In the genomic region with DNA sequence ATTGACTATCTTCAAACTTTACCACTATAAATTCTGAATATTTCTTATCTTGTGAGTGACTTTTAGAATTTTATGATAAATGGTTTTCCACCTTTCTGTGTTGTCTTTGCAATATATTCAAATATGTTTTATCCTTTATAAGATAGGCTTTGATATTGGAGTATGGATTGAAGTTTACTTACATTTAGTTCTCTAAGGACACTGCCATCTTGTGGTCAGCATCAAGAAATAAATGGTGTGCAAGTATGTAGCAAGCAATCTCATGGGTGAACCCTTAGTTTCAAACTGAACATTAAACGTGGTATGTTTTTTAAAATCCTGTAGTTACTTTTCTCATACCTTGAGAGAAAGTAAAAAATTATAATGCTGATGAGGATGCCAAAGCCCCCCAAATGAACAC, we compare ENCODE assay signal across 11 mouse cellular contexts.
DNase-seq lines count a peak whose midpoint lies in the region; ATAC-seq lines count a peak whose summit lies in the region.
"Had no signal": no experiment of that assay in that cellular context is flagged by ENCODE, and none has a peak within 500 bp of the region (broad histone marks: within the 10 kb centered on the region; RNA-seq: fewer than 3 reads in every experiment).

No protein-coding gene starts in this region.

- WGBS in hindbrain, embryonic 11.5 days: 38% methylated on average over 1 of the region's 1 CpGs
- 53% methylated on average over 1 of the region's 1 CpGs for WGBS in hindbrain, embryonic 10.5 days
- 64% methylated on average over 1 of the region's 1 CpGs for WGBS in neural tube, embryonic 11.5 days

- H3K9me3 ChIP-seq in hindbrain, embryonic 11.5 days (ENCODE audit: control insufficient read depth, low read length): no peaks in the 10 kb centered on the region
- H3K9me3 ChIP-seq in hindbrain, embryonic 10.5 days: no peaks in the 10 kb centered on the region
- no peaks in the 10 kb centered on the region for H3K9me3 ChIP-seq in neural tube, embryonic 11.5 days (ENCODE audit: control insufficient read depth, low read length)
- H3K9me3 ChIP-seq: neural tube, embryonic 13.5 days had no signal

- no peak overlapping the region for H3K9ac ChIP-seq in hindbrain, embryonic 11.5 days (ENCODE audit: low read depth, low read length)
- no peak overlapping the region for H3K9ac ChIP-seq in neural tube, embryonic 11.5 days (ENCODE audit: low read length)
- H3K9ac ChIP-seq: neural tube, embryonic 13.5 days had no signal

- ATAC-seq in hindbrain, embryonic 11.5 days (ENCODE audit: low FRiP score): no peak
- ATAC-seq in neural tube, embryonic 11.5 days (ENCODE audit: insufficient read depth, low FRiP score, low TSS enrichment): no peak
- ATAC-seq: Patski had no signal

- no peak overlapping the region for H3K4me2 ChIP-seq in hindbrain, embryonic 11.5 days (replicated peaks; ENCODE audit: low read depth, low read length)
- no peak overlapping the region for H3K4me2 ChIP-seq in neural tube, embryonic 11.5 days (ENCODE audit: low read depth)
- H3K4me2 ChIP-seq: neural tube, embryonic 13.5 days had no signal

- H3K36me3 ChIP-seq in hindbrain, embryonic 11.5 days (ENCODE audit: control insufficient read depth, insufficient read depth, low read length): no peaks in the 10 kb centered on the region
- no peaks in the 10 kb centered on the region for H3K36me3 ChIP-seq in hindbrain, embryonic 10.5 days
- H3K36me3 ChIP-seq in neural tube, embryonic 11.5 days (ENCODE audit: control insufficient read depth, insufficient read depth, low read length): no peaks in the 10 kb centered on the region
- H3K36me3 ChIP-seq: neural tube, embryonic 13.5 days had no signal

- no peak overlapping the region for H3K4me3 ChIP-seq in hindbrain, embryonic 11.5 days (ENCODE audit: low read depth, low read length)
- H3K4me3 ChIP-seq in hindbrain, embryonic 10.5 days: no peak overlapping the region
- H3K4me3 ChIP-seq in neural tube, embryonic 11.5 days (ENCODE audit: low read depth, low read length): no peak overlapping the region
- H3K4me3 ChIP-seq: neural tube, embryonic 13.5 days had no signal

- no peak overlapping the region for H3K27ac ChIP-seq in hindbrain, embryonic 11.5 days (ENCODE audit: low read depth, low read length)
- no peak overlapping the region for H3K27ac ChIP-seq in hindbrain, embryonic 10.5 days
- no peak overlapping the region for H3K27ac ChIP-seq in neural tube, embryonic 11.5 days (ENCODE audit: low read depth, low read length)
- H3K27ac ChIP-seq: neural tube, embryonic 13.5 days had no signal

- DNase-seq in hindbrain, embryonic 11.5 days (ENCODE audit: low spot score): peak; percentile 5
- no peak for DNase-seq in hindbrain, embryonic 10.5 days (ENCODE audit: low spot score)
- DNase-seq in neural tube, embryonic 11.5 days (ENCODE audit: low spot score): peak; percentile 22
- no peak for DNase-seq in neural tube, embryonic 10.5 days (ENCODE audit: extremely low spot score, low spot score)
- peak; percentile 44 for DNase-seq in brain, adult 2 months (ENCODE audit: low read depth, low spot score)
- DNase-seq in kidney, adult 8-10 months: no peak
- DNase-seq in right cerebral cortex, adult 18-20 months: no peak
- DNase-seq: cerebellum, adult 9-11 months; liver had no signal

- H3K4me1 ChIP-seq in hindbrain, embryonic 11.5 days (replicated peaks; ENCODE audit: control insufficient read depth, insufficient read depth, low read length): no peaks in the 10 kb centered on the region
- H3K4me1 ChIP-seq in hindbrain, embryonic 10.5 days (replicated peaks): no peaks in the 10 kb centered on the region
- H3K4me1 ChIP-seq in neural tube, embryonic 11.5 days (ENCODE audit: control insufficient read depth, insufficient read depth, low read length): no peaks in the 10 kb centered on the region
- H3K4me1 ChIP-seq: neural tube, embryonic 13.5 days had no signal

- no peaks in the 10 kb centered on the region for H3K27me3 ChIP-seq in hindbrain, embryonic 11.5 days (ENCODE audit: control insufficient read depth, insufficient read depth, low read length)
- H3K27me3 ChIP-seq in hindbrain, embryonic 10.5 days (ENCODE audit: insufficient read depth, poor library complexity, severe bottlenecking): no peaks in the 10 kb centered on the region
- no peaks in the 10 kb centered on the region for H3K27me3 ChIP-seq in neural tube, embryonic 11.5 days (ENCODE audit: control insufficient read depth, insufficient read depth, low read length)
- H3K27me3 ChIP-seq: neural tube, embryonic 13.5 days; Patski had no signal

Comparison
In these comparisons a context has a peak if more than half of its experiments do, and no peak if none do; other contexts are left out.
1. DNase-seq: peak in hindbrain, embryonic 11.5 days (single experiment), neural tube, embryonic 11.5 days (single experiment) and brain, adult 2 months (single experiment); none in hindbrain, embryonic 10.5 days (single experiment), neural tube, embryonic 10.5 days (single experiment), kidney, adult 8-10 months (0 of 2) and right cerebral cortex, adult 18-20 months (single experiment).